Mouse (Mus musculus) small intestine, adult 2 months (tissue): Measurements from ENCODE around the gene Map2k4.

Experiments
- CTCF ChIP-seq: fragments of 200-500 bp; IDR thresholded peaks from 2 replicates; pipeline ENCODE4 v1.5.1; 2012; ENCODE audit warnings: low read depth, mild to moderate bottlenecking, control low read depth, inconsistent platforms, low read length, moderate library complexity, mixed read lengths; ENCODE audit not compliant: insufficient replicate concordance, insufficient read length; ENCODE audit errors: extremely low read depth
- POLR2A ChIP-seq: fragments of 200-500 bp; IDR thresholded peaks from 2 replicates; pipeline ENCODE4 v1.6.1; 2012; ENCODE audit warnings: low read depth, mild to moderate bottlenecking, control low read depth, inconsistent platforms, low read length, moderate library complexity

GRCm38 (mm10) chr11:65794428-65795219 is 6.5 kb upstream of the Map2k4 start:
- TF ChIP-seq POLR2A (no peak), CTCF (no peak)
